Mouse (Mus musculus): ENCODE results near the gene Hmgb1. TPM values are rescaled to one million over a fixed set of nuclear protein-coding genes. Genes with fewer than 3 reads are reported as not detected.

Hmgb1 gene
- polyA plus RNA-seq, 1 experiment from 2014 or later = 1,601 TPM

GRCm38 (mm10) chr5:149043240-149043639 is 141.0 kb downstream of the Hmgb1 start:
- H3K27me3 ChIP-seq (ENCODE audit: control insufficient read depth, insufficient read depth, low read depth, low read length) = no peaks in the 10 kb centered on the region
- 82% methylated on average over 6 of the region's 6 CpGs for WGBS
- H3K36me3 ChIP-seq (ENCODE audit: control insufficient read depth, insufficient read depth, low read length) = peaks cover 15% of the 10 kb centered on the region
- no peak overlapping the region for H3K4me2 ChIP-seq (ENCODE audit: low read depth, low read length)
- H3K9ac ChIP-seq (ENCODE audit: low read length) = no peak overlapping the region
- 0 out of 2 replicates have a peak, but pooled peaks cover 3% of the 10 kb centered on the region for H3K9me3 ChIP-seq (ENCODE audit: control insufficient read depth, low read length)
- no peak overlapping the region for H3K27ac ChIP-seq (ENCODE audit: low read length)
- no peaks in the 10 kb centered on the region for H3K4me1 ChIP-seq (replicated peaks; ENCODE audit: control insufficient read depth, insufficient read depth, low read length)
- ATAC-seq (ENCODE audit: low read depth) = no peak
- no peak overlapping the region for H3K4me3 ChIP-seq (ENCODE audit: low read length)

DNA sequence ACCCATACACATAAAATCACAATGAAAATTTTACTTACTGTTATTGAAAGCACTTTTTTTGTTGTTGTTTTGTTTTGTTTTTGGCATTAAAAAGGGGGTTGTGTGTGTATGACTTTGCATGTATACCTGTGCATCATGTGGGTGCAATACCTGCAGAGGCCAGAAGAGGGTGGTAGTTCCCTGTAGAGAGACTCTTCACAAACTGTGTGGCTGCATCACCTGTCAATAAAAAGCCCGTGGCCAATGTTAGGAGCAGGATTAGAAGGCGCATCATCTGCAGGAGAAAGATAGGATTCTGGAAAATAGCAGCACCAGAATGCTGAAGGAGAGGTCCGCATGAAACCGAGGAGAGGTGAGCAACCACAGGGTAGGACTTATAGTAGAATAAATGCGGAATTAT is 144.5 kb downstream of the Hmgb1 start:
- no peaks in the 10 kb centered on the region for H3K4me1 ChIP-seq (replicated peaks; ENCODE audit: control insufficient read depth, insufficient read depth, low read length)
- no peak overlapping the region for H3K27ac ChIP-seq (ENCODE audit: low read length)
- no peaks in the 10 kb centered on the region for H3K36me3 ChIP-seq (ENCODE audit: control insufficient read depth, insufficient read depth, low read length)
- H3K4me2 ChIP-seq (ENCODE audit: low read depth, low read length) = no peak overlapping the region
- H3K9me3 ChIP-seq (ENCODE audit: control insufficient read depth, low read length) = peaks cover 6% of the 10 kb centered on the region; the same call in 1 of the 2 replicates
- 76% methylated on average over 5 of the region's 5 CpGs for WGBS
- ATAC-seq (ENCODE audit: low read depth) = no peak
- H3K4me3 ChIP-seq (ENCODE audit: low read length) = no peak overlapping the region
- no peak overlapping the region for H3K9ac ChIP-seq (ENCODE audit: low read length)
- no peaks in the 10 kb centered on the region for H3K27me3 ChIP-seq (ENCODE audit: control insufficient read depth, insufficient read depth, low read depth, low read length)

GRCm38 (mm10) chr5:149037729-149038128 is 146.6 kb downstream of the Hmgb1 start:
- no peak overlapping the region for H3K27ac ChIP-seq (ENCODE audit: low read length)
- 0 out of 2 replicates have a peak overlapping the region, but pooled peaks have one; percentile 5 for H3K9ac ChIP-seq (ENCODE audit: low read length)
- H3K9me3 ChIP-seq (ENCODE audit: control insufficient read depth, low read length) = peaks cover 6% of the 10 kb centered on the region; the same call in 1 of the 2 replicates
- H3K27me3 ChIP-seq (ENCODE audit: control insufficient read depth, insufficient read depth, low read depth, low read length) = no peaks in the 10 kb centered on the region
- H3K36me3 ChIP-seq (ENCODE audit: control insufficient read depth, insufficient read depth, low read length) = no peaks in the 10 kb centered on the region
- no peaks in the 10 kb centered on the region for H3K4me1 ChIP-seq (replicated peaks; ENCODE audit: control insufficient read depth, insufficient read depth, low read length)
- no peak overlapping the region for H3K4me3 ChIP-seq (ENCODE audit: low read length)
- 0 out of 2 replicates have a peak overlapping the region, but pooled peaks have one; percentile 6 for H3K4me2 ChIP-seq (ENCODE audit: low read depth, low read length)
- WGBS = 24% methylated on average over 10 of the region's 10 CpGs
- ATAC-seq (ENCODE audit: low read depth) = 0 out of 2 replicates have a peak, but pooled peaks have one; percentile 64

DNA sequence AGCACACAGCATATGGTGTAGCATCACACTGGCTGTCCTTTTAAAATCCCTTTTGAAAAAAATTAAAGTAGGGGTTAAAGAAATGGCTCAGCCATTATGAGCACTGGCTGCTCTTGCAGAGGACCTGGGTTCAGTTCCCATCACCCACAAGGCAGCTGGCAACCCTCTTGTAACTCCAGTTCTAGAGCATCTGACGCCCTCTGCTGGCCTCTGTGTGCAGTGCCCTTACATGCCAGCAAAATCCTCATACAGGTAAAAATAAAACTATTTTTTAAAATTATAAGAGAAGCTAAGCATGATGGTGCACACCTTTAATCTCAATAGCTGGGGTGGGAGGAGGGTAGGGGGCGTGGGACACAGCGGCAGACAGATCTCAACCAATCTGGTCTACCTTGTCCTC is 147.4 kb downstream of the Hmgb1 start:
- no peaks in the 10 kb centered on the region for H3K36me3 ChIP-seq (ENCODE audit: control insufficient read depth, insufficient read depth, low read length)
- no peak overlapping the region for H3K4me3 ChIP-seq (ENCODE audit: low read length)
- no peak overlapping the region for H3K9ac ChIP-seq (ENCODE audit: low read length)
- 93% methylated on average over 3 of the region's 3 CpGs for WGBS
- H3K27ac ChIP-seq (ENCODE audit: low read length) = no peak overlapping the region
- H3K4me2 ChIP-seq (ENCODE audit: low read depth, low read length) = no peak overlapping the region
- no peak for ATAC-seq (ENCODE audit: low read depth)
- peaks cover 6% of the 10 kb centered on the region; the same call in 1 of the 2 replicates for H3K9me3 ChIP-seq (ENCODE audit: control insufficient read depth, low read length)
- H3K4me1 ChIP-seq (replicated peaks; ENCODE audit: control insufficient read depth, insufficient read depth, low read length) = peaks cover 3% of the 10 kb centered on the region; the same call in 1 of the 2 replicates
- H3K27me3 ChIP-seq (ENCODE audit: control insufficient read depth, insufficient read depth, low read depth, low read length) = no peaks in the 10 kb centered on the region

GRCm38 (mm10) chr5:149032438-149032837 is 151.9 kb downstream of the Hmgb1 start:
- Histone ChIP-seq H3K27ac (ENCODE audit: low read length) (no peak overlapping the region), H3K9ac (ENCODE audit: low read length) (no peak overlapping the region), H3K27me3 (ENCODE audit: control insufficient read depth, insufficient read depth, low read depth, low read length) (no peaks in the 10 kb centered on the region), H3K36me3 (ENCODE audit: control insufficient read depth, insufficient read depth, low read length) (no peaks in the 10 kb centered on the region), H3K9me3 (ENCODE audit: control insufficient read depth, low read length) (peaks cover 3% of the 10 kb centered on the region; the same call in 1 of the 2 replicates), H3K4me1 (replicated peaks; ENCODE audit: control insufficient read depth, insufficient read depth, low read length) (peaks cover 16% of the 10 kb centered on the region), H3K4me2 (ENCODE audit: low read depth, low read length) (no peak overlapping the region), H3K4me3 (ENCODE audit: low read length) (no peak overlapping the region)
- no peak for ATAC-seq (ENCODE audit: low read depth)
- WGBS = 89% methylated on average over 4 of the region's 4 CpGs

DNA sequence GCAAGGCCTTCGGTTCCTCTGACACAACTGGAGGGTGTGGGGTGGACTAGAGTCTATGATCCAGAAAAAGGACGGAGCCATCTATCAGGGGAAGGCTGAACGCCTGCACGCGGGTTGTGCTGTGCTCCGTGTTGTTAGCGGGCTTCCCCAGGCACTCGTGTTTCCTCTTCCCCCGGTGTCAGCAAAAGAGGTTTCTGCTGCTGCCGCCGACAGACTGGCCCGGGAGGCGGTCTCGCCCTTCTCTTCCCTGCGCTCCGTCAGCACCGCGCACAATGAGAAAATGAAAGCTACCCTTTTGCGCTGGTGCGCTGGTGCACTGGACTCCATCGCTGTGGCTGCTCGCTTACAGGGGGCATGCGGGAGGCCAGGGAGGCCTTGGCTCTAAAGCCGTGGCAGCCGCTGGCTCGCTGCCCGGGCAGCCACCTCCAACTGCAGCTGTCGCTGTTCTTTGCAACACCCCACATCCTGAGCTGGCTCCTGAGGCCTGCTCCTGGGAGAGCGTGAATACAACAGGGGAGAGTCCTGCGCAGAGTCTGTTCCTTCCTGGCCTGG is 153.0 kb downstream of the Hmgb1 start:
- H3K27ac ChIP-seq (ENCODE audit: low read length) = peak overlapping the region; percentile 93
- H3K4me2 ChIP-seq (ENCODE audit: low read depth, low read length) = peak overlapping the region; percentile 66
- peaks cover 16% of the 10 kb centered on the region for H3K4me1 ChIP-seq (replicated peaks; ENCODE audit: control insufficient read depth, insufficient read depth, low read length)
- H3K4me3 ChIP-seq (ENCODE audit: low read length) = peak overlapping the region; percentile 48
- no peaks in the 10 kb centered on the region for H3K36me3 ChIP-seq (ENCODE audit: control insufficient read depth, insufficient read depth, low read length)
- ATAC-seq (ENCODE audit: low read depth) = peak; percentile 90
- no peaks in the 10 kb centered on the region for H3K27me3 ChIP-seq (ENCODE audit: control insufficient read depth, insufficient read depth, low read depth, low read length)
- H3K9me3 ChIP-seq (ENCODE audit: control insufficient read depth, low read length) = no peaks in the 10 kb centered on the region
- WGBS = 1% methylated on average over 30 of the region's 30 CpGs
- H3K9ac ChIP-seq (ENCODE audit: low read length) = peak overlapping the region; percentile 72

- Histone ChIP-seq H3K4me1 (replicated peaks; ENCODE audit: control insufficient read depth, insufficient read depth, low read length) (peaks cover 16% of the 10 kb centered on the region), H3K9ac (ENCODE audit: low read length) (no peak overlapping the region), H3K36me3 (ENCODE audit: control insufficient read depth, insufficient read depth, low read length) (no peaks in the 10 kb centered on the region), H3K27ac (ENCODE audit: low read length) (peak overlapping the region; percentile 39), H3K4me3 (ENCODE audit: low read length) (no peak overlapping the region), H3K9me3 (ENCODE audit: control insufficient read depth, low read length) (no peaks in the 10 kb centered on the region), H3K27me3 (ENCODE audit: control insufficient read depth, insufficient read depth, low read depth, low read length) (no peaks in the 10 kb centered on the region), H3K4me2 (ENCODE audit: low read depth, low read length) (no peak overlapping the region)
- WGBS = 53% methylated on average over 2 of the region's 2 CpGs
- no peak for ATAC-seq (ENCODE audit: low read depth)
Observed at GRCm38 (mm10) chr5:149030103-149030502, 154.2 kb downstream of the Hmgb1 start.

DNA sequence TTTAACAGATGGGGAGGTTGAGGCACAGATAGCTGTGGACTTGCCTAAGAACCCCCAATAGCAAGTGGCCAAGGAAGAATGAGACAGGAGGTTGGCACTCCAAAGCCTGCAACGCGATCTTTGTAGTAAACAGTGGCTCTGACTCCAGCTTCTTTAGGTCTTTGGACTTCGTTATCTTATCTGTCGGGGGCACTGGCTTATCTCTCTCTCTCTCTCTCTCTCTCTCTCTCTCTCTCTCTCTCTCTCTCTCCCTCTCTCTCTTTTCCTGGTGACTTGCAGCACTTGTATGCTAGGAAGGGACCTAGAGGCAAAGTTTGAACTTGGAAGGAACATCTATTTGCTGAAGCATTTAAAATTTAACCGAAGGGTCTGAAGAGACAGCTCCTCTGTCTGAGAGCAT is 155.9 kb downstream of the Hmgb1 start:
- Histone ChIP-seq H3K9ac (ENCODE audit: low read length) (no peak overlapping the region), H3K4me1 (replicated peaks; ENCODE audit: control insufficient read depth, insufficient read depth, low read length) (peaks cover 16% of the 10 kb centered on the region), H3K4me3 (ENCODE audit: low read length) (no peak overlapping the region), H3K9me3 (ENCODE audit: control insufficient read depth, low read length) (no peaks in the 10 kb centered on the region), H3K4me2 (ENCODE audit: low read depth, low read length) (no peak overlapping the region), H3K36me3 (ENCODE audit: control insufficient read depth, insufficient read depth, low read length) (no peaks in the 10 kb centered on the region), H3K27me3 (ENCODE audit: control insufficient read depth, insufficient read depth, low read depth, low read length) (no peaks in the 10 kb centered on the region), H3K27ac (ENCODE audit: low read length) (no peak overlapping the region)
- no peak for ATAC-seq (ENCODE audit: low read depth)
- 23% methylated on average over 5 of the region's 5 CpGs for WGBS

DNA sequence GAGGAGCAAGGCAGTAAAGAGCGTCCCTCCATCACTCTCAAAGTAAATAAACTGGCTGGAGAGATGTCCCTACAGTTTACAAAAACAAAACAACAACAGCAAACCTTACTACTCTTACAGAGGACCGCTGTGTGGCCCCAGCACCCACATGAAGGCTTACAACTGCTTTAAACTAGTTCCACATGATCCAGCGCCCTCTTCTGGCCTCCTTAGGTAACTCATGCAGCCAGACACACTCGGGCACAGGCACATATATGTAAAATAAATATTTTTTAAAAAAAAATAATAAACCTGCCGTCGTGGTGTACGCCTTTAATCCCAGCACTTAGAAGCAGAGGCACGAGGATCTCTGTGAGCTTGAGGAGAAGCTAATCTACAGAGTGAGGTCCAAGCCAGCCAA is 156.9 kb downstream of the Hmgb1 start:
- WGBS = 72% methylated on average over 8 of the region's 8 CpGs

More for the DNA sequence above, 156.9 kb downstream of the Hmgb1 start:
- H3K9me3 ChIP-seq (ENCODE audit: control insufficient read depth, low read length) = no peaks in the 10 kb centered on the region
- H3K27me3 ChIP-seq (ENCODE audit: control insufficient read depth, insufficient read depth, low read depth, low read length) = no peaks in the 10 kb centered on the region
- peaks cover 16% of the 10 kb centered on the region for H3K4me1 ChIP-seq (replicated peaks; ENCODE audit: control insufficient read depth, insufficient read depth, low read length)
- H3K36me3 ChIP-seq (ENCODE audit: control insufficient read depth, insufficient read depth, low read length) = no peaks in the 10 kb centered on the region
- H3K4me2 ChIP-seq (ENCODE audit: low read depth, low read length) = no peak overlapping the region
- no peak overlapping the region for H3K9ac ChIP-seq (ENCODE audit: low read length)
- H3K4me3 ChIP-seq (ENCODE audit: low read length) = no peak overlapping the region
- no peak overlapping the region for H3K27ac ChIP-seq (ENCODE audit: low read length)
- ATAC-seq (ENCODE audit: low read depth) = no peak

Data from lung, embryonic 16.5 days (tissue).